Mouse (Mus musculus): ENCODE measurements around the gene Jchain. TPM values are rescaled to one million over a fixed set of nuclear protein-coding genes. Genes with fewer than 3 reads are reported as not detected.

Jchain gene
- polyA plus RNA-seq, 1 experiment from 2014 or later = 0.48 TPM

DNA sequence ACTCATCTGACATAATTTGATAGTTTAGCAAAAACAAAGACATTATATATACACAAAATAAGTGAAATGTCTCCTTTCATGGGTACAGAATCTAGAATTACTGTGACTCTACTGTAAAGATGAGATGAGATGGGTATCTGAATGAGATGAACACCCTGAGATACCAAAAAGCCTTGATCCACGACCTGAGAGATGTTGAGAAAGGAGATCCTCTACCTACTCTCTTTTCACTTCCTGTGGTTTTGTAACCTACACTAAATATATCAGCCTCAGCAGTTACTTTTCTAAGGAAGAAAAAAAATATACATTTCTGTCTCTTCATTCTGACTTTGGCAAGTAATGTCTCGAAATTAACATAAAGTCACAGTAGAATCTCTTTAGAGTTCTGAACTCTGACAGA, 38.7 kb downstream of the Jchain start:
- ATAC-seq (replicated peaks; ENCODE audit: low FRiP score) = no peak
- DNase-seq (ENCODE audit: low spot score) = no peak
- WGBS = 86% methylated on average over 2 of the region's 2 CpGs

DNA sequence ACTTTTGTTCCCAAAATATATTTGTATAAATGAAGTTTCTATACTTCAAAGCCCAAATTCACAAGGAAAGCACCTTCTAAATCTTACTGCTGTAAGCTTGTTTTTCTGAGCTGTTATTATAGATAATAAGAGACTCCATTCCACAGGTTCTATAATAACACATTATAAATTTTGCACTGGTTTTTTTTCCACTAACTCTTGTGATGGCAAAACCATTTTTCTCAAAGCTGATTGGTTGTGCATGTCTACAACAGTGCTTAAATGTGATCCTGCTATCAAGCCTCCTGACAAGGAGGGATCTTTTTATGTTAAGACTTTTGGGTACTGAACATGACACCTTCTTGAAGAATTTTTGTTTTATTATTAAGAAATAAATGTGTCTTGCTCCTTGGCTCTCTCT, 40.0 kb downstream of the Jchain start, which contains the start of gene Enam:
Gene Enam (plus strand): TSS at position 301 of the 400 bp plus-strand sequence.
- no peak for ATAC-seq (replicated peaks; ENCODE audit: low FRiP score)
- Histone ChIP-seq H3K27ac (ENCODE audit: low read depth, low read length) (no peak within 1 kb of the TSS), H3K27me3 (ENCODE audit: control insufficient read depth, insufficient read depth, low read length) (no peaks in the 10 kb centered on the region), H3K9me3 (ENCODE audit: control insufficient read depth, low read length) (no peaks in the 10 kb centered on the region), H3K4me3 (ENCODE audit: low read depth, low read length) (no peak within 1 kb of the TSS), H3K4me2 (ENCODE audit: low read depth, low read length, severe bottlenecking) (no peak within 1 kb of the TSS), H3K36me3 (ENCODE audit: control insufficient read depth, insufficient read depth, low read length) (no peaks in the 10 kb centered on the region), H3K4me1 (replicated peaks; ENCODE audit: control insufficient read depth, insufficient read depth, low read length) (no peaks in the 10 kb centered on the region), H3K9ac (ENCODE audit: low read length) (no peak within 1 kb of the TSS)
- no peak for DNase-seq (ENCODE audit: low spot score)

More for the DNA sequence above, 38.7 kb downstream of the Jchain start:
- H3K27ac ChIP-seq (ENCODE audit: low read depth, low read length) = no peak overlapping the region
- no peak overlapping the region for H3K4me2 ChIP-seq (ENCODE audit: low read depth, low read length, severe bottlenecking)
- H3K36me3 ChIP-seq (ENCODE audit: control insufficient read depth, insufficient read depth, low read length) = no peaks in the 10 kb centered on the region
- H3K4me3 ChIP-seq (ENCODE audit: low read depth, low read length) = no peak overlapping the region
- H3K4me1 ChIP-seq (replicated peaks; ENCODE audit: control insufficient read depth, insufficient read depth, low read length) = no peaks in the 10 kb centered on the region
- H3K9me3 ChIP-seq (ENCODE audit: control insufficient read depth, low read length) = no peaks in the 10 kb centered on the region
- no peak overlapping the region for H3K9ac ChIP-seq (ENCODE audit: low read length)
- H3K27me3 ChIP-seq (ENCODE audit: control insufficient read depth, insufficient read depth, low read length) = no peaks in the 10 kb centered on the region

Other genes with a start within 250 kb of the Jchain start
- gene Prol1, start 210.6 kb downstream of the Jchain start, polyA plus RNA-seq (2014; fragmentation: Nextera tagmentation; extraction: Ambion mirVana) = not detected in 2 replicates
- not detected in 2 replicates for gene Amtn, start 151.8 kb downstream of the Jchain start, polyA plus RNA-seq (2014; fragmentation: Nextera tagmentation; extraction: Ambion mirVana)
- not detected in 2 replicates for gene Ambn, start 71.9 kb downstream of the Jchain start, polyA plus RNA-seq (2014; fragmentation: Nextera tagmentation; extraction: Ambion mirVana)
- not detected in 2 replicates for gene Enam, start 39.9 kb downstream of the Jchain start, polyA plus RNA-seq (2014; fragmentation: Nextera tagmentation; extraction: Ambion mirVana)
- gene Utp3, start 26.6 kb upstream of the Jchain start, polyA plus RNA-seq (2014; fragmentation: Nextera tagmentation; extraction: Ambion mirVana) = 74.4 and 77.6 TPM in 2 replicates
- gene Rufy3, start 37.1 kb upstream of the Jchain start, polyA plus RNA-seq (2014; fragmentation: Nextera tagmentation; extraction: Ambion mirVana) = 96.8 and 96.9 TPM in 2 replicates
- gene Grsf1, start 148.3 kb upstream of the Jchain start, polyA plus RNA-seq (2014; fragmentation: Nextera tagmentation; extraction: Ambion mirVana) = 101 and 108 TPM in 2 replicates
- 19.8 and 22.6 TPM in 2 replicates for gene Mob1b, start 193.0 kb upstream of the Jchain start, polyA plus RNA-seq (2014; fragmentation: Nextera tagmentation; extraction: Ambion mirVana)
- gene Dck, start 237.1 kb upstream of the Jchain start, polyA plus RNA-seq (2014; fragmentation: Nextera tagmentation; extraction: Ambion mirVana) = 151 and 153 TPM in 2 replicates